Mouse (Mus musculus) limb, embryonic 12.5 days (tissue): ENCODE data around the gene Erh. TPM values are rescaled to one million over a fixed set of nuclear protein-coding genes. Genes with fewer than 3 reads are reported as not detected.

ENCODE experiments used
- ATAC-seq: fragments of 200-750 bp; cut with Nextera tagmentation; 2 replicates; pipeline ENCODE4 v1.8.0; 2017; ENCODE audit warnings: low read depth, moderate TSS enrichment; ENCODE audit not compliant: insufficient number of reproducible peaks, insufficient read depth, low FRiP score, low TSS enrichment
- H3K27ac ChIP-seq: fragments of 300-500 bp; sonication (generic); 2 replicates; pipeline ENCODE4 v1.5.1; 2016; ENCODE audit warnings: mild to moderate bottlenecking, moderate library complexity
- H3K27me3 ChIP-seq: fragments of 300-500 bp; sonication (generic); 2 replicates; pipeline ENCODE4 v1.6.1; 2016; ENCODE audit warnings: mild to moderate bottlenecking, moderate library complexity
- H3K36me3 ChIP-seq: fragments of 300-500 bp; sonication (generic); 2 replicates; pipeline ENCODE4 v1.6.1; 2016; ENCODE audit warnings: mild to moderate bottlenecking, moderate library complexity
- H3K4me1 ChIP-seq: fragments of 300-500 bp; sonication (generic); replicated peaks from 2 replicates; pipeline ENCODE4 v1.6.1; 2016
- H3K4me2 ChIP-seq: fragments of 300-500 bp; sonication (generic); 2 replicates; pipeline ENCODE4 v1.6.1; 2016; ENCODE audit warnings: mild to moderate bottlenecking, moderate library complexity
- H3K4me3 ChIP-seq: fragments of 300-500 bp; sonication (generic); replicated peaks from 2 replicates; pipeline ENCODE4 v1.5.1; 2016; ENCODE audit warnings: mild to moderate bottlenecking
- H3K9ac ChIP-seq: fragments of 300-500 bp; sonication (generic); replicated peaks from 2 replicates; pipeline ENCODE4 v1.6.1; 2016; ENCODE audit warnings: mild to moderate bottlenecking, moderate library complexity
- H3K9me3 ChIP-seq: fragments of 300-500 bp; sonication (generic); 2 replicates; pipeline ENCODE4 v1.6.1; 2016; ENCODE audit warnings: mild to moderate bottlenecking, moderate library complexity
- WGBS: fragments of 180-500 bp; shearing (Covaris S2); methylation state at CpG from one replicate; pipeline ENCODE4 v1.1.7; 2016; 5-methylcytosine and 5-hydroxymethylcytosine counted together
- polyA plus RNA-seq: library from polyadenylated mRNA; unstranded; fragments of >200 nt; fragmentation: Nextera tagmentation; extraction: Ambion mirVana; gene quantifications from 2 replicates; pipeline ENCODE4 v1.2.1, GENCODE M21; 2016

Gene Erh
- polyA plus RNA-seq, 1 experiment from 2014 or later, result 362 TPM

DNA sequence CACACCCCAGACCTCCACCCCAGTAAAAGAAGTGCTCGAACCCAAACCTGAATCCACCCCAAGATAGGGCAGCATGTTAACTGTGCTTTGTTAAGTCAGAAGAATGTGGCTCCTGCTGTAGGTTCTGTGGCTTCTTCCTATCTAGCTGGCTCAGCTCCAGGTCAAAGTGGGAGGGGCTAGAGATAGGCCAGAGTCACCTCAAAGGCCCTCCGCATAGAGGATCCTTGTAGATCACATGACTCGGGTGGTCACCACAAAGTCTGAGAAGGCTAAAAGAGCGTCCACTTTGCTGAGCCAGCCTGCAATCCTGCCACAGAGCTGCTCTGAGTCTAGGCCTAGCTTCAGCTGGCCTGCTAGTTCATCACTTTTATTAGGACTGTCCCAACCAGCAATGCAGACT, 50.0 kb downstream of the Erh start:
- H3K4me1 ChIP-seq, result no peaks in the 10 kb centered on the region
- 90% methylated on average over 4 of the region's 4 CpGs for WGBS
- no peak overlapping the region for H3K4me2 ChIP-seq
- H3K9ac ChIP-seq, result no peak overlapping the region
- no peaks in the 10 kb centered on the region for H3K9me3 ChIP-seq
- H3K36me3 ChIP-seq, result no peaks in the 10 kb centered on the region
- H3K27ac ChIP-seq, result no peak overlapping the region
- no peaks in the 10 kb centered on the region for H3K27me3 ChIP-seq
- H3K4me3 ChIP-seq, result no peak overlapping the region
- no peak for ATAC-seq

DNA sequence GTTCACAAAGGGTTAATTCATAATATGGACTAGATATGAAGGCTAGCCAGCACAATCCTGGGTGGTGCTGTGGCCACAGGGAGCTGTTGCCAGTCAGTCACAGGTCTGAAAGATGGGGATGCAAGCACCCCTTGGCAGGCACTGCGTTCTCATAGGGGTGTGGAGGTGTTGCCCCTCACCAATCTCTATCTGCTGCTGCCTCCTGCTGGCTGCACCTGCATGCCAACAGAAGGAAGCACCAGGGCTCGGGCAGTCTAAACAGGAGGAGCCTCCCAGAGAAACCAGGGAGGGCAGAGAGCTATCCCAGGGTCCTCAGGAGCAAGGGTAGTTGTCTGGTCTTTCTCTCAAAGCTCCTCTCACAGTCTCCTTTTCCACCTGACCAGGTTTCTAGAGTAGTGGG, 59.2 kb downstream of the Erh start:
- Histone ChIP-seq H3K4me2 (no peak overlapping the region), H3K9ac (no peak overlapping the region), H3K4me3 (no peak overlapping the region), H3K4me1 (no peaks in the 10 kb centered on the region), H3K27ac (no peak overlapping the region), H3K9me3 (no peaks in the 10 kb centered on the region), H3K36me3 (no peaks in the 10 kb centered on the region), H3K27me3 (no peaks in the 10 kb centered on the region)
- WGBS, result 19% methylated on average over 2 of the region's 2 CpGs
- ATAC-seq, result no peak

Other genes with a start within 250 kb of the Erh start
- gene Dcaf5, start 207.7 kb downstream of the Erh start, polyA plus RNA-seq, result 18.3 and 19.0 TPM in 2 replicates
- 35.9 and 37.7 TPM in 2 replicates for gene Exd2, start 181.2 kb downstream of the Erh start, polyA plus RNA-seq
- gene Galnt16, start 126.1 kb downstream of the Erh start, polyA plus RNA-seq, result 8.9 and 10.7 TPM in 2 replicates
- gene Slc39a9, start 458 bp downstream of the Erh start, polyA plus RNA-seq, result 26.1 and 26.6 TPM in 2 replicates
- gene Plekhd1, start 48.2 kb upstream of the Erh start, polyA plus RNA-seq, result 0.44 TPM in 1 of 2 replicates, not detected in the other
- 0.17 and 0.34 TPM in 2 replicates for gene Ccdc177, start 116.3 kb upstream of the Erh start, polyA plus RNA-seq
- 14.1 and 16.6 TPM in 2 replicates for gene Susd6, start 146.2 kb upstream of the Erh start, polyA plus RNA-seq